Mouse (Mus musculus) cerebellum, postnatal 4 days (tissue): Measurements from ENCODE around the gene Acer2.

Experiments used
- DNase-seq, 2 experiments: peaks; one replicate each; pipeline ENCODE4 v3.0.0; 2022; ENCODE audit warnings: low spot score in 2 of 2, mixed read lengths in 1 of 2

Gene Acer2

DNA sequence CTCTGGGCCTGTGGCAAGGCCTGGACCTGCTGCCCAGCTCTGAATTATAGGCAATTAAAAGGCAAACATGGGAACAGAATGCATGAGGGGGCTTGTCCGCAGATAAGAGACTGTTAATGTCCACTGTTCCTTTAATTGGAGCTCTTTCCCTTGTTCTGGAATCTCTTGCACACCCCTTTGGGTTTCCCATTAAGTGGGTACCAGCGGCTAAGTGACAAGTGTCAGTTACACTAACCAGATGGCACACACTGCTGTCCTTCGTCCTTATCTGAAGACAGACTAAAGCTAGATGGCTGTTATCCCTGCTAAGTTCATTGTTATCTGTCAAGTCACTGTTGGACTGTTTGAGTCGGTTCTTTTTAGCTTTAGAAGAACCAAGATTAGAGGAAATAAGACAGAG is 81.3 kb downstream of the Acer2 start:
- no peak for DNase-seq

DNA sequence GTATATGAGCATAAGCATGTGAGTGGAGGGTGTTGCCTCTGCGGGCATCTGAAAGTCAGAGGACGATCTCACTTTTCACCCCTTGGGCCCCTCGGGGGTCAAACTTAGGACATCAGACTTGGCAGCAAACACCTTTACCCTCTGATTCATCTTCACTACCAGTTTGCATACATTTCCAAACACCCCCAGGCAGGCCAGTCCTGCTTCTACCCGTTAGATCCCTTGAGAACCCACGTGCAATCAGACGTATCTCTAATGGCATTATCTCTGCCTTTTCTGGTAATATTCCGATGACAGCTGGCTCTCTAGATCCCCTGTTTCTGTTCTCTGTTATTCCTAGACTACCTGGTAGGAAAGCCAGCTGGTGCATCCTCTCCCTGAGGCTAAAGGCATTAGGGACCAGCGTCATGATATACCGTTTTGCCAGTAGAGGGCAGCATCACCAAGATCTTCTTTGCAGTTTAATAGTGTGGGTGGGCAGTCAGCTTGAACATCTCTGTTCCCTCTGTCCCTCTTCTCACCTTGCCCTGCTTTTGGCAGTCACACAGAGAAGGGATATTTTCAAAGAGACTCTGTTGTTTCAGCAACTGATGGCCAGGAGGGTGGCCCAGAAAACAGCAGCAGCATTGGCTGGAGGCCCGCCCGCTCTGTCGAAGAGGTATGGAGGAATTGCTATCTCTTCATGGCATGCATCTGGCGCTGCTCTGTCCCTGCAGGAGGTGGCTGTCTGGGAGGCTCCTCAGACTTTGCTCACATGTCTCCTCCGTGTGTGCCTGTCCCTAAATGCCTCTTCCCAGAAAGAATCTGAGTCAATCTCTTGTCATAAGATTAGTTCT is 83.6 kb downstream of the Acer2 start:
- DNase-seq: peak; percentile 36 to 78

DNA sequence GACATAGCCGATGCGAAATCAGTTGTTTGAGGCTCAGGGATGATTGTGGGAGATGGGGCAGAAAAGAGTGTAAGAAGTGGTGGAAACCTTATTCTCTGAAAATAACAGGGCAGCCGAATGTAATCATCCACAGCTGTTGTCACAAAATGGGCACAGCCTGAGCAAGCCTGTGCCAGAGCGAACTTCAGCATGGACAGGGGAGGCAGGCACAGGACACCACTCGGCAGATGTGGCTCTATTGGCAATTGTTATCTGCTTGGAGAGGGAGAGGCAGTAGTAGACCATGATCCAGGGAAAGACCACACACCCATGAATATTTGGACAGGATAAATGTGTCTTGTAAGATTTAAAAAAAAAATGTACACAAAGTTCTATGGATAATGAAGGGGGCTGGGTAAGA is 103.1 kb downstream of the Acer2 start:
- no peak for DNase-seq
